In genomic region chr8:95807861-95808260, GRCm38 (mm10) we compare ENCODE assay signal across 8 mouse cellular contexts. TPM values are rescaled to one million over a fixed set of nuclear protein-coding genes. Genes with fewer than 3 reads are reported as not detected.
A peak's percentile ranks its signal among the peaks of the same experiment; 100 is the strongest.
DNase-seq lines count a peak whose midpoint lies in the region; ATAC-seq and TF ChIP-seq lines count a peak whose summit lies in the region.

No protein-coding gene starts in this region.

- peak overlapping the region; percentile 60 for H3K4me2 ChIP-seq in embryonic facial prominence, embryonic 14.5 days (ENCODE audit: low read depth, low read length)
- peak overlapping the region; percentile 66 for H3K4me2 ChIP-seq in limb, embryonic 13.5 days (replicated peaks)
- peak overlapping the region; percentile 62 for H3K4me2 ChIP-seq in midbrain, embryonic 16.5 days (ENCODE audit: low read length)

- H3K27me3 ChIP-seq in embryonic facial prominence, embryonic 14.5 days (replicated peaks; ENCODE audit: control insufficient read depth, insufficient read depth, low read length): no peaks in the 10 kb centered on the region
- no peaks in the 10 kb centered on the region for H3K27me3 ChIP-seq in heart, adult 2 months (ENCODE audit: control insufficient read depth, insufficient read depth, low read length)
- H3K27me3 ChIP-seq in limb, embryonic 13.5 days: no peaks in the 10 kb centered on the region
- H3K27me3 ChIP-seq in midbrain, embryonic 16.5 days (ENCODE audit: control insufficient read depth, insufficient read depth, low read depth, low read length): no peaks in the 10 kb centered on the region

- TF ChIP-seq CTCF in heart, adult 2 months (IDR thresholded peaks at IDR 0.05): no peak

- DNase-seq in 3T3-L1 (ENCODE audit: low read depth, low spot score): peak; percentile 99
- DNase-seq in adrenal gland, postnatal 4 days (ENCODE audit: low spot score in 2 of 2): peak; percentile 54 to 86
- DNase-seq in embryonic facial prominence, embryonic 14.5 days (ENCODE audit: low spot score): peak; percentile 98
- peak; percentile 89 to 94 for DNase-seq in heart, adult 2 months
- peak; percentile 95 to 96 for DNase-seq in kidney, adult 8-10 months
- DNase-seq in spleen, postnatal 10 days (ENCODE audit: low spot score in 2 of 2): peak; percentile 80 to 93

- H3K4me3 ChIP-seq in embryonic facial prominence, embryonic 14.5 days (ENCODE audit: low read depth, low read length): peak overlapping the region; percentile 100
- H3K4me3 ChIP-seq in heart, adult 2 months: peak overlapping the region; percentile 71
- peak overlapping the region; percentile 98 for H3K4me3 ChIP-seq in limb, embryonic 13.5 days
- H3K4me3 ChIP-seq in midbrain, embryonic 16.5 days (ENCODE audit: low read depth, low read length): peak overlapping the region; percentile 95

- peak; percentile 91 for TF ChIP-seq POLR2A in heart, adult 2 months (IDR thresholded peaks at IDR 0.05; ENCODE audit: insufficient read depth, low read depth, low read length)

- peaks cover 9% of the 10 kb centered on the region; the same call in 1 of the 2 replicates for H3K79me2 ChIP-seq in heart, adult 2 months (replicated peaks; ENCODE audit: control insufficient read depth, insufficient read depth, low read length)

- ATAC-seq in embryonic facial prominence, embryonic 14.5 days (ENCODE audit: low read depth): peak; percentile 95
- ATAC-seq in limb, embryonic 13.5 days (ENCODE audit: low FRiP score, low read depth): peak; percentile 92
- peak; percentile 96 for ATAC-seq in midbrain, embryonic 16.5 days

- H3K36me3 ChIP-seq in embryonic facial prominence, embryonic 14.5 days (ENCODE audit: control insufficient read depth, insufficient read depth, low read length): 0 out of 2 replicates have a peak, but pooled peaks cover 6% of the 10 kb centered on the region
- peaks cover 9% of the 10 kb centered on the region for H3K36me3 ChIP-seq in heart, adult 2 months (ENCODE audit: control insufficient read depth, insufficient read depth, low read length)
- 0 out of 2 replicates have a peak, but pooled peaks cover 4% of the 10 kb centered on the region for H3K36me3 ChIP-seq in limb, embryonic 13.5 days
- no peaks in the 10 kb centered on the region for H3K36me3 ChIP-seq in midbrain, embryonic 16.5 days (ENCODE audit: control insufficient read depth, insufficient read depth, low read length)

- TF ChIP-seq EP300 in heart, adult 2 months (IDR thresholded peaks at IDR 0.05; ENCODE audit: insufficient read depth, low read depth, low read length): peak; percentile 67; the same call in 1 of the 2 replicates

- no peaks in the 10 kb centered on the region for H3K9me3 ChIP-seq in embryonic facial prominence, embryonic 14.5 days (ENCODE audit: control insufficient read depth, low read length)
- no peaks in the 10 kb centered on the region for H3K9me3 ChIP-seq in limb, embryonic 13.5 days
- no peaks in the 10 kb centered on the region for H3K9me3 ChIP-seq in midbrain, embryonic 16.5 days (replicated peaks; ENCODE audit: control insufficient read depth, low read length, poor library complexity, severe bottlenecking)

- intact Hi-C loops in heart, adult 2 months (cut with DNase I): loop anchor here (2.0 to 10.0 kb wide), 2 partner anchors 45 to 173 kb away; partner anchors contain the start of genes Gins3 and Slc38a7

- H3K9ac ChIP-seq in embryonic facial prominence, embryonic 14.5 days (ENCODE audit: low read depth, low read length): peak overlapping the region; percentile 58
- peak overlapping the region; percentile 62 for H3K9ac ChIP-seq in heart, adult 2 months (ENCODE audit: low read depth, low read length)
- H3K9ac ChIP-seq in limb, embryonic 13.5 days: peak overlapping the region; percentile 67
- H3K9ac ChIP-seq in midbrain, embryonic 16.5 days (ENCODE audit: low read depth, low read length): peak overlapping the region; percentile 64; the same call in 1 of the 2 replicates

- peak overlapping the region; percentile 90 for H3K27ac ChIP-seq in embryonic facial prominence, embryonic 14.5 days (replicated peaks; ENCODE audit: low read depth, low read length)
- H3K27ac ChIP-seq in heart, adult 2 months: peak overlapping the region; percentile 89
- peak overlapping the region; percentile 94 for H3K27ac ChIP-seq in limb, embryonic 13.5 days
- H3K27ac ChIP-seq in midbrain, embryonic 16.5 days (ENCODE audit: low read length): peak overlapping the region; percentile 97

- peaks cover 8% of the 10 kb centered on the region; the same call in 1 of the 2 replicates for H3K4me1 ChIP-seq in embryonic facial prominence, embryonic 14.5 days (ENCODE audit: control insufficient read depth, insufficient read depth, low read length)
- H3K4me1 ChIP-seq in heart, adult 2 months (ENCODE audit: control insufficient read depth, insufficient read depth, low read length): peaks cover 5% of the 10 kb centered on the region
- peaks cover 22% of the 10 kb centered on the region for H3K4me1 ChIP-seq in limb, embryonic 13.5 days
- peaks cover 24% of the 10 kb centered on the region for H3K4me1 ChIP-seq in midbrain, embryonic 16.5 days (ENCODE audit: control insufficient read depth, insufficient read depth, low read length)

- under 1% methylated on average over 20 of the region's 20 CpGs for WGBS in embryonic facial prominence, embryonic 14.5 days
- under 1% methylated on average over 20 of the region's 20 CpGs for whole genome bisulfite sequencing in heart, adult 2 months
- WGBS in limb, embryonic 13.5 days: under 1% methylated on average over 20 of the region's 20 CpGs
- under 1% methylated on average over 20 of the region's 20 CpGs for WGBS in midbrain, embryonic 16.5 days

RNA-seq across cellular contexts. Expression of gene Cnot1, which starts 0.6 kb away (rescaled TPM):
- total RNA-seq in adrenal gland, postnatal 4 days (2021): 100 to 1,000 TPM; 193 to 230 TPM
- polyA plus RNA-seq in embryonic facial prominence, embryonic 14.5 days (2014; fragmentation: Nextera tagmentation; extraction: Ambion mirVana): 75.4 and 93.6 TPM in 2 replicates
- total RNA-seq in heart, adult 2 months (2021): 100 to 1,000 TPM; 107 to 116 TPM
- 51.0 and 86.7 TPM in 2 replicates for polyA plus RNA-seq in heart, adult 2 months (2012; rRNA removed)
- polyA plus RNA-seq in limb, embryonic 13.5 days (2015; fragmentation: Nextera tagmentation; extraction: Ambion mirVana): 65.0 and 71.7 TPM in 2 replicates
- polyA plus RNA-seq in midbrain, embryonic 16.5 days (2015; fragmentation: Nextera tagmentation; extraction: Ambion mirVana): 41.2 and 47.1 TPM in 2 replicates

RNA-seq across cellular contexts. Expression of gene Sap18b, which starts 17.3 kb away (rescaled TPM):
- 100 to 1,000 TPM; 175 to 183 TPM for total RNA-seq in adrenal gland, postnatal 4 days (2021)
- 322 and 341 TPM in 2 replicates for polyA plus RNA-seq in embryonic facial prominence, embryonic 14.5 days (2014; fragmentation: Nextera tagmentation; extraction: Ambion mirVana)
- total RNA-seq in heart, adult 2 months (2021): 10 to 100 TPM; 77.6 to 92.9 TPM
- polyA plus RNA-seq in heart, adult 2 months (2012; rRNA removed): 48.8 and 52.2 TPM in 2 replicates
- 346 and 351 TPM in 2 replicates for polyA plus RNA-seq in limb, embryonic 13.5 days (2015; fragmentation: Nextera tagmentation; extraction: Ambion mirVana)
- polyA plus RNA-seq in midbrain, embryonic 16.5 days (2015; fragmentation: Nextera tagmentation; extraction: Ambion mirVana): 209 and 225 TPM in 2 replicates

RNA-seq across cellular contexts. Expression of gene Slc38a7, which starts 45.5 kb away (rescaled TPM):
- total RNA-seq in adrenal gland, postnatal 4 days (2021): 10 to 100 TPM; 25.3 to 25.5 TPM
- polyA plus RNA-seq in embryonic facial prominence, embryonic 14.5 days (2014; fragmentation: Nextera tagmentation; extraction: Ambion mirVana): 13.1 and 15.3 TPM in 2 replicates
- 10 to 100 TPM; 10.6 to 10.8 TPM for total RNA-seq in heart, adult 2 months (2021)
- polyA plus RNA-seq in heart, adult 2 months (2012; rRNA removed): 17.0 and 19.3 TPM in 2 replicates
- 15.1 and 16.3 TPM in 2 replicates for polyA plus RNA-seq in limb, embryonic 13.5 days (2015; fragmentation: Nextera tagmentation; extraction: Ambion mirVana)
- 29.1 and 30.3 TPM in 2 replicates for polyA plus RNA-seq in midbrain, embryonic 16.5 days (2015; fragmentation: Nextera tagmentation; extraction: Ambion mirVana)

Comparison
In these comparisons a context has a peak if more than half of its experiments do, and no peak if none do; other contexts are left out.
1. Peak in every context shown above with its lines: DNase-seq, ATAC-seq, H3K4me3 ChIP-seq and H3K27ac ChIP-seq.